Mouse (Mus musculus) stomach, embryonic 14.5 days (tissue): ENCODE results near the gene Ltbp2. TPM values are rescaled to one million over a fixed set of nuclear protein-coding genes. Genes with fewer than 3 reads are reported as not detected.

ENCODE experiments used
- ATAC-seq: fragments of 200-750 bp; cut with Nextera tagmentation; 2 replicates; pipeline ENCODE4 v1.8.0; 2017; ENCODE audit warnings: low read depth, moderate TSS enrichment; ENCODE audit not compliant: insufficient number of reproducible peaks, insufficient read depth, low FRiP score
- H3K27ac ChIP-seq: fragments of 300-500 bp; sonication (generic); 2 replicates; pipeline ENCODE4 v1.5.1; 2014; ENCODE audit warnings: mild to moderate bottlenecking, low read length, moderate library complexity, mixed read lengths
- H3K27me3 ChIP-seq: fragments of 300-500 bp; sonication (generic); 2 replicates; pipeline ENCODE4 v1.6.1; 2014; ENCODE audit warnings: low read length, control low read depth, mixed read lengths; ENCODE audit not compliant: control insufficient read depth, insufficient read depth
- H3K36me3 ChIP-seq: fragments of 300-500 bp; sonication (generic); 2 replicates; pipeline ENCODE4 v1.6.1; 2014; ENCODE audit warnings: mild to moderate bottlenecking, control low read depth, low read length, moderate library complexity, mixed read lengths; ENCODE audit not compliant: control insufficient read depth, insufficient read depth
- H3K4me1 ChIP-seq: fragments of 300-500 bp; sonication (generic); 2 replicates; pipeline ENCODE4 v1.6.1; 2014; ENCODE audit warnings: low read length, control low read depth, mixed read lengths; ENCODE audit not compliant: control insufficient read depth, insufficient read depth
- H3K4me2 ChIP-seq: fragments of 300-500 bp; sonication (generic); replicated peaks from 2 replicates; pipeline ENCODE4 v1.6.1; 2014; ENCODE audit warnings: low read depth, low read length, control low read depth
- H3K4me3 ChIP-seq: fragments of 300-500 bp; sonication (generic); 2 replicates; pipeline ENCODE4 v1.5.1; 2014; ENCODE audit warnings: low read depth, low read length, control low read depth
- H3K9ac ChIP-seq: fragments of 300-500 bp; sonication (generic); replicated peaks from 2 replicates; pipeline ENCODE4 v1.6.1; 2014; ENCODE audit warnings: low read depth, mild to moderate bottlenecking, control low read depth, low read length, moderate library complexity, mixed read lengths
- H3K9me3 ChIP-seq: fragments of 300-500 bp; sonication (generic); 2 replicates; pipeline ENCODE4 v1.6.1; 2016; ENCODE audit warnings: low read depth, low read length, control low read depth; ENCODE audit not compliant: control insufficient read depth
- WGBS: fragments of 180-500 bp; shearing (Covaris S2); extraction: QIAGEN DNeasy Blood & Tissue Kit; methylation state at CpG from one replicate; pipeline ENCODE4 v1.1.7; 2014; 5-methylcytosine and 5-hydroxymethylcytosine counted together
- polyA plus RNA-seq: library from polyadenylated mRNA; unstranded; fragments of >200 nt; fragmentation: Nextera tagmentation; extraction: Ambion mirVana; gene quantifications from 2 replicates; pipeline ENCODE4 v1.2.1, GENCODE M21; 2014

Ltbp2 gene
- polyA plus RNA-seq, 1 experiment from 2014 or later: 0.36 TPM

GRCm38 (mm10) chr12:84910066-84910465, 33.7 kb upstream of the Ltbp2 start:
- H3K4me3 ChIP-seq: no peak overlapping the region
- peaks cover 6% of the 10 kb centered on the region for H3K4me1 ChIP-seq
- WGBS: 91% methylated on average over 4 of the region's 4 CpGs
- no peak for ATAC-seq
- H3K27me3 ChIP-seq: no peaks in the 10 kb centered on the region
- H3K9ac ChIP-seq: no peak overlapping the region
- H3K36me3 ChIP-seq: no peaks in the 10 kb centered on the region
- no peaks in the 10 kb centered on the region for H3K9me3 ChIP-seq
- no peak overlapping the region for H3K4me2 ChIP-seq
- H3K27ac ChIP-seq: no peak overlapping the region

- 55% methylated on average over 10 of the region's 10 CpGs for WGBS
- no peaks in the 10 kb centered on the region for H3K9me3 ChIP-seq
- no peak overlapping the region for H3K4me2 ChIP-seq
- H3K36me3 ChIP-seq: no peaks in the 10 kb centered on the region
- H3K27ac ChIP-seq: no peak overlapping the region; the same call in 1 of the 2 replicates
- H3K4me3 ChIP-seq: no peak overlapping the region
- peaks cover 6% of the 10 kb centered on the region for H3K4me1 ChIP-seq
- peak; percentile 63; the same call in 1 of the 2 replicates for ATAC-seq
- no peaks in the 10 kb centered on the region for H3K27me3 ChIP-seq
- H3K9ac ChIP-seq: no peak overlapping the region
Measured at GRCm38 (mm10) chr12:84907627-84908480, 31.5 kb upstream of the Ltbp2 start.

- H3K9ac ChIP-seq: no peak overlapping the region
- no peak for ATAC-seq
- no peaks in the 10 kb centered on the region for H3K36me3 ChIP-seq
- no peak overlapping the region for H3K4me3 ChIP-seq
- no peaks in the 10 kb centered on the region for H3K9me3 ChIP-seq
- H3K27me3 ChIP-seq: no peaks in the 10 kb centered on the region
- H3K4me1 ChIP-seq: peaks cover 6% of the 10 kb centered on the region
- WGBS: 69% methylated on average over 11 of the region's 12 CpGs
- no peak overlapping the region for H3K4me2 ChIP-seq
- H3K27ac ChIP-seq: peak overlapping the region; percentile 15; the same call in 1 of the 2 replicates
Measured at GRCm38 (mm10) chr12:84907024-84907626, 30.8 kb upstream of the Ltbp2 start.

GRCm38 (mm10) chr12:84904399-84904798, 28.1 kb upstream of the Ltbp2 start:
- no peak for ATAC-seq
- Histone ChIP-seq H3K9ac (no peak overlapping the region), H3K4me1 (peaks cover 6% of the 10 kb centered on the region), H3K36me3 (no peaks in the 10 kb centered on the region), H3K27ac (no peak overlapping the region), H3K4me3 (no peak overlapping the region), H3K27me3 (no peaks in the 10 kb centered on the region), H3K9me3 (no peaks in the 10 kb centered on the region), H3K4me2 (no peak overlapping the region)
- 64% methylated on average over 7 of the region's 7 CpGs for WGBS

- no peaks in the 10 kb centered on the region for H3K4me1 ChIP-seq
- no peak for ATAC-seq
- WGBS: 77% methylated on average over 7 of the region's 7 CpGs
- no peak overlapping the region for H3K4me2 ChIP-seq
- H3K27ac ChIP-seq: no peak overlapping the region
- H3K36me3 ChIP-seq: no peaks in the 10 kb centered on the region
- H3K27me3 ChIP-seq: no peaks in the 10 kb centered on the region
- no peak overlapping the region for H3K4me3 ChIP-seq
- no peaks in the 10 kb centered on the region for H3K9me3 ChIP-seq
- no peak overlapping the region for H3K9ac ChIP-seq
Measured at GRCm38 (mm10) chr12:84900317-84900716, 24.0 kb upstream of the Ltbp2 start.

- no peak overlapping the region for H3K9ac ChIP-seq
- no peak overlapping the region for H3K4me2 ChIP-seq
- H3K4me3 ChIP-seq: no peak overlapping the region
- no peaks in the 10 kb centered on the region for H3K9me3 ChIP-seq
- no peak for ATAC-seq
- H3K36me3 ChIP-seq: no peaks in the 10 kb centered on the region
- H3K27me3 ChIP-seq: no peaks in the 10 kb centered on the region
- H3K27ac ChIP-seq: no peak overlapping the region
- H3K4me1 ChIP-seq: no peaks in the 10 kb centered on the region
- WGBS: 77% methylated on average over 5 of the region's 5 CpGs
Measured at GRCm38 (mm10) chr12:84897322-84897721, 21.0 kb upstream of the Ltbp2 start.

- Histone ChIP-seq H3K27me3 (no peaks in the 10 kb centered on the region), H3K4me1 (no peaks in the 10 kb centered on the region), H3K9ac (no peak overlapping the region), H3K27ac (no peak overlapping the region), H3K36me3 (no peaks in the 10 kb centered on the region), H3K4me3 (no peak overlapping the region), H3K9me3 (no peaks in the 10 kb centered on the region), H3K4me2 (no peak overlapping the region)
- 60% methylated on average over 6 of the region's 6 CpGs for WGBS
- no peak for ATAC-seq
Measured at GRCm38 (mm10) chr12:84896235-84896634, 19.9 kb upstream of the Ltbp2 start.

GRCm38 (mm10) chr12:84893648-84894628, 17.6 kb upstream of the Ltbp2 start:
- Histone ChIP-seq H3K4me3 (no peak overlapping the region), H3K4me2 (no peak overlapping the region), H3K36me3 (no peaks in the 10 kb centered on the region), H3K9ac (no peak overlapping the region), H3K27ac (no peak overlapping the region), H3K27me3 (no peaks in the 10 kb centered on the region), H3K9me3 (no peaks in the 10 kb centered on the region), H3K4me1 (no peaks in the 10 kb centered on the region)
- 43% methylated on average over 9 of the region's 9 CpGs for WGBS
- ATAC-seq: no peak
